Mouse (Mus musculus) 3134 (cell line): ENCODE measurements at regions not wholly inside any gene's neighbourhood (a gene's known extent, or its start where the extent isn't known, plus 50 kb on each side); places are given as distances from the start of the nearest gene placed in this dataset.
A peak's percentile ranks its signal among the peaks of the same experiment; 100 is the strongest.

Experiments
- DNase-seq: peaks from one replicate; pipeline ENCODE4 v3.0.0-alpha.2; 2011; ENCODE audit warnings: low spot score; ENCODE audit not compliant: insufficient read length; ENCODE audit errors: extremely low read depth

GRCm38 (mm10) chr6:70714239-70714638, 77.8 kb downstream of the Rpia start:
- DNase-seq, result no peak

GRCm38 (mm10) chr6:70713665-70714064, 78.4 kb downstream of the Rpia start:
- no peak for DNase-seq

GRCm38 (mm10) chr6:70713118-70713517, 78.9 kb downstream of the Rpia start:
- DNase-seq, result no peak

GRCm38 (mm10) chr6:70709338-70710055, 82.5 kb downstream of the Rpia start:
- peak; percentile 28 for DNase-seq

- no peak for DNase-seq
These were observed 96.4 kb downstream of the Rpia start for GRCm38 (mm10) chr6:70695596-70695995.
